Mouse (Mus musculus): Measurements from ENCODE around the gene 6030458C11Rik. TPM values are rescaled to one million over a fixed set of nuclear protein-coding genes. Genes with fewer than 3 reads are reported as not detected.

The 6030458C11Rik gene
- polyA plus RNA-seq, 1 experiment from 2014 or later: 25.5 TPM

- Histone ChIP-seq H3K9ac (ENCODE audit: low read length) (no peak overlapping the region), H3K9me3 (replicated peaks; ENCODE audit: control insufficient read depth, low read length) (no peaks in the 10 kb centered on the region), H3K4me2 (ENCODE audit: low read depth, low read length) (no peak overlapping the region), H3K4me1 (ENCODE audit: control insufficient read depth, insufficient read depth, low read length) (peaks cover 5% of the 10 kb centered on the region), H3K27ac (ENCODE audit: low read length) (no peak overlapping the region), H3K27me3 (ENCODE audit: control insufficient read depth, insufficient read depth, low read length) (no peaks in the 10 kb centered on the region), H3K36me3 (ENCODE audit: control insufficient read depth, insufficient read depth) (peaks cover 17% of the 10 kb centered on the region), H3K4me3 (ENCODE audit: low read length) (no peak overlapping the region)
- no peak for ATAC-seq (replicated peaks; ENCODE audit: extremely low read depth, insufficient read depth, low FRiP score)
- 92% methylated on average over 8 of the region's 8 CpGs for WGBS
These were observed 29.0 kb upstream of the 6030458C11Rik start for GRCm38 (mm10) chr15:12853471-12853870.

DNA sequence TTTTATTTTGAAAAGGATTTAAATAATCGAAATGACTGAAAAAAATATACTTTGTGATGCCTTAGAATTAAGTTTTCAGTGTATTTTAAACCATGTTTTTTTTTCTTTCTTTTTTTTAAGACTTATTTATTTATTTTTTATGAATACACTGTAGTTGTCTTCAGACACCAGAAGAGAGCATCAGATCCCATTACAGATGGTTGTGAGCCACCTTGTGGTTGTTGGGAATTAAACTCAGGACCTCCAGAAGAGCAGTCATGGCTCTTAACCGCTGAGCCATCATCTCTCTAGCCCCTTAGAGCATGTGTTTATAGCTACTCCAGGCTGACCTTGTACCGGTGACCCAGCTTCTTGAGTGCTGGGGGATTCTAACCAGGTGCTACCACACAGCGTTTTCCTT is 24.9 kb upstream of the 6030458C11Rik start:
- Histone ChIP-seq H3K27ac (ENCODE audit: low read length) (no peak overlapping the region), H3K4me3 (ENCODE audit: low read length) (no peak overlapping the region), H3K4me2 (ENCODE audit: low read depth, low read length) (no peak overlapping the region), H3K9me3 (replicated peaks; ENCODE audit: control insufficient read depth, low read length) (no peaks in the 10 kb centered on the region), H3K27me3 (ENCODE audit: control insufficient read depth, insufficient read depth, low read length) (no peaks in the 10 kb centered on the region), H3K4me1 (ENCODE audit: control insufficient read depth, insufficient read depth, low read length) (no peaks in the 10 kb centered on the region), H3K9ac (ENCODE audit: low read length) (no peak overlapping the region), H3K36me3 (ENCODE audit: control insufficient read depth, insufficient read depth) (peaks cover 35% of the 10 kb centered on the region)
- ATAC-seq (replicated peaks; ENCODE audit: extremely low read depth, insufficient read depth, low FRiP score): no peak
- WGBS: 68% methylated on average over 4 of the region's 4 CpGs

DNA sequence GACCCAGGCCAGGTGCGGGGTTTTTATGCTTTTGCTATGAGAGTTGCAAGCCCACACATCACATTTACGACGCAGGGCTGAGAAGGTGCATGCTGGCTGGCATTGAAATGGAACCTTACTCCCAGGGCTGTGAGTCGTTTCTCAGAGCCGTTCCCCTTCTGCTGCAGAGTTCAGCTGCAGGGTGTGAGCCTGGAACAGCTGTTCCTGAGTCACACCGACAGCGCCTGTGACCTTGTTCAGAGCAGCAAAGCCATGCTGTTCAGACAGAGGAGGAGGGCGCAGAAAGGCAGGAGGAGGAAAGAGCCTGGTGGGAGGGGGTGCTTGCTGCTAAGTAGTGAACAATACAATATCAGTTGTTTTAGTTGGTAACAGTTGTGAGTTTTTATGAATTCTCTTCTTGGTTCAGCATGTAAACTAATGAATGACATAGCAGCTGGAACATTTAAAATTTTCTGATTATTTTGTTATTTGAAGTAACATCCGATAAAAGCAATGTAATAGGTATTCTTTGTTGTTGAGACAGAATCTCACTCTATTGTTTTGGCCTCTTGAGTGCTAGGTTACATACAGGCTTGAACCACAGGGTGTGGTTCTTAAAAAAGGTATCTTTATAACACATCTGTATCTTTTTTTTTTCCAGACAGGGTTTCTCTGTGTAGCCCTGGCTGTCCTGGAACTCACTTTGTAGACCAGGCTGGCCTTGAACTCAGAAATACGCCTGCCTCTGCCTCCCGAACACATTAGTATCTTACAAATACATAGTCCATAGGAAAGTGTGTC is 23.9 kb upstream of the 6030458C11Rik start:
- no peak overlapping the region for H3K27ac ChIP-seq (ENCODE audit: low read length)
- no peaks in the 10 kb centered on the region for H3K4me1 ChIP-seq (ENCODE audit: control insufficient read depth, insufficient read depth, low read length)
- H3K27me3 ChIP-seq (ENCODE audit: control insufficient read depth, insufficient read depth, low read length): no peaks in the 10 kb centered on the region
- no peaks in the 10 kb centered on the region for H3K9me3 ChIP-seq (replicated peaks; ENCODE audit: control insufficient read depth, low read length)
- H3K4me3 ChIP-seq (ENCODE audit: low read length): no peak overlapping the region
- no peak overlapping the region for H3K4me2 ChIP-seq (ENCODE audit: low read depth, low read length)
- H3K9ac ChIP-seq (ENCODE audit: low read length): no peak overlapping the region
- ATAC-seq (replicated peaks; ENCODE audit: extremely low read depth, insufficient read depth, low FRiP score): no peak
- H3K36me3 ChIP-seq (ENCODE audit: control insufficient read depth, insufficient read depth): peaks cover 40% of the 10 kb centered on the region
- WGBS: 78% methylated on average over 11 of the region's 11 CpGs

- no peak for ATAC-seq (replicated peaks; ENCODE audit: extremely low read depth, insufficient read depth, low FRiP score)
- WGBS: 79% methylated on average over 7 of the region's 7 CpGs
- H3K9ac ChIP-seq (ENCODE audit: low read length): no peak overlapping the region
- H3K27me3 ChIP-seq (ENCODE audit: control insufficient read depth, insufficient read depth, low read length): no peaks in the 10 kb centered on the region
- peaks cover 51% of the 10 kb centered on the region for H3K36me3 ChIP-seq (ENCODE audit: control insufficient read depth, insufficient read depth)
- H3K4me3 ChIP-seq (ENCODE audit: low read length): no peak overlapping the region
- H3K4me2 ChIP-seq (ENCODE audit: low read depth, low read length): no peak overlapping the region
- no peak overlapping the region for H3K27ac ChIP-seq (ENCODE audit: low read length)
- no peaks in the 10 kb centered on the region for H3K4me1 ChIP-seq (ENCODE audit: control insufficient read depth, insufficient read depth, low read length)
- H3K9me3 ChIP-seq (replicated peaks; ENCODE audit: control insufficient read depth, low read length): no peaks in the 10 kb centered on the region
These were observed 18.4 kb upstream of the 6030458C11Rik start for GRCm38 (mm10) chr15:12842833-12843232.

- Histone ChIP-seq H3K4me1 (ENCODE audit: control insufficient read depth, insufficient read depth, low read length) (no peaks in the 10 kb centered on the region), H3K9ac (ENCODE audit: low read length) (no peak overlapping the region), H3K36me3 (ENCODE audit: control insufficient read depth, insufficient read depth) (peaks cover 48% of the 10 kb centered on the region), H3K4me2 (ENCODE audit: low read depth, low read length) (no peak overlapping the region), H3K4me3 (ENCODE audit: low read length) (no peak overlapping the region), H3K27ac (ENCODE audit: low read length) (no peak overlapping the region), H3K27me3 (ENCODE audit: control insufficient read depth, insufficient read depth, low read length) (no peaks in the 10 kb centered on the region), H3K9me3 (replicated peaks; ENCODE audit: control insufficient read depth, low read length) (no peaks in the 10 kb centered on the region)
- WGBS: 95% methylated on average over 11 of the region's 11 CpGs
- ATAC-seq (replicated peaks; ENCODE audit: extremely low read depth, insufficient read depth, low FRiP score): no peak
These were observed 16.3 kb upstream of the 6030458C11Rik start for GRCm38 (mm10) chr15:12840737-12841136.

DNA sequence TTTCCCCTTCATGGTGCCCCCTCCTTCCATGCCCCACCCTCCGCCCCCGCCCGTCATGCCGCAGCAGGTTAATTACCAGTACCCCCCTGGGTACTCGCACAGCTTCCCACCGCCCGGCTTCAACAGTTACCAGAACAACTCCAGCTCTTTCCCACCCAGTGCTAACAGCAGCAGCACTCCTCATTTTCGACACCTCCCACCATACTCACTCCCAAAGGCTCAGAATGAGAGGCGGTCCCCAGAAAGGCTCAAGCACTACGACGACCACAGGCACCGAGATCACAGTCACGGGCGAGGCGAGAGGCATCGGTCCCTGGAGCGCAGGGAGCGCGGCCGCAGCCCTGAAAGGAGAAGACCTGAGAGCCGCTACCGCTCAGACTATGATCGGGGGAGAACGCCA is 9.8 kb upstream of the 6030458C11Rik start:
- no peak overlapping the region for H3K9ac ChIP-seq (ENCODE audit: low read length)
- ATAC-seq (replicated peaks; ENCODE audit: extremely low read depth, insufficient read depth, low FRiP score): no peak
- WGBS: 93% methylated on average over 24 of the region's 24 CpGs
- H3K36me3 ChIP-seq (ENCODE audit: control insufficient read depth, insufficient read depth): peaks cover 40% of the 10 kb centered on the region
- no peaks in the 10 kb centered on the region for H3K4me1 ChIP-seq (ENCODE audit: control insufficient read depth, insufficient read depth, low read length)
- H3K27me3 ChIP-seq (ENCODE audit: control insufficient read depth, insufficient read depth, low read length): no peaks in the 10 kb centered on the region
- H3K27ac ChIP-seq (ENCODE audit: low read length): no peak overlapping the region
- H3K4me2 ChIP-seq (ENCODE audit: low read depth, low read length): no peak overlapping the region
- no peak overlapping the region for H3K4me3 ChIP-seq (ENCODE audit: low read length)
- no peaks in the 10 kb centered on the region for H3K9me3 ChIP-seq (replicated peaks; ENCODE audit: control insufficient read depth, low read length)

DNA sequence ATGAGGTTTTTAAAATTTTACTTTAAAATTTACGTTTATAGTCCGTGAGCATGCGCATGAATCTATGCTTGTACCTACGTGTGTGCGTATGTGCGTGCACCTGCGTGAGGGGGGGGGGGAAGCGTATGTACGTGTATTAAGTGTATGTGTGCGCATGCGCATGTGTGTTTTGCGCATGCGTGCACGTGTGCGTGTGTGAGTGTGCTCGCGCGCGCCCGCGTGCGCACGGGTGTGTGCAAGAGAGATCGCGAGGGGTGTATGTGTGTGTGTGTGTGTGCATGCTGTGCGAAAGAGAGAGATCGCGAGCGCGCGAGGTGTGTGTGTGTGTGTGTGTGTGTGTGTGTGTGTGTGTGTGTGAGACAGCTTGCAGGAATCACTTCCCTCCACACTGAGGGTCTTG is 8.9 kb upstream of the 6030458C11Rik start:
- no peak overlapping the region for H3K4me3 ChIP-seq (ENCODE audit: low read length)
- peaks cover 45% of the 10 kb centered on the region for H3K36me3 ChIP-seq (ENCODE audit: control insufficient read depth, insufficient read depth)
- no peaks in the 10 kb centered on the region for H3K27me3 ChIP-seq (ENCODE audit: control insufficient read depth, insufficient read depth, low read length)
- 98% methylated on average over 31 of the region's 31 CpGs for WGBS
- H3K4me1 ChIP-seq (ENCODE audit: control insufficient read depth, insufficient read depth, low read length): no peaks in the 10 kb centered on the region
- no peak overlapping the region for H3K4me2 ChIP-seq (ENCODE audit: low read depth, low read length)
- H3K27ac ChIP-seq (ENCODE audit: low read length): no peak overlapping the region
- no peak overlapping the region for H3K9ac ChIP-seq (ENCODE audit: low read length)
- ATAC-seq (replicated peaks; ENCODE audit: extremely low read depth, insufficient read depth, low FRiP score): no peak
- no peaks in the 10 kb centered on the region for H3K9me3 ChIP-seq (replicated peaks; ENCODE audit: control insufficient read depth, low read length)

GRCm38 (mm10) chr15:12832599-12832998 is 8.2 kb upstream of the 6030458C11Rik start:
- H3K4me3 ChIP-seq (ENCODE audit: low read length): no peak overlapping the region
- H3K27me3 ChIP-seq (ENCODE audit: control insufficient read depth, insufficient read depth, low read length): no peaks in the 10 kb centered on the region
- H3K4me2 ChIP-seq (ENCODE audit: low read depth, low read length): no peak overlapping the region
- WGBS: 99% methylated on average over 4 of the region's 4 CpGs
- H3K4me1 ChIP-seq (ENCODE audit: control insufficient read depth, insufficient read depth, low read length): no peaks in the 10 kb centered on the region
- H3K9ac ChIP-seq (ENCODE audit: low read length): no peak overlapping the region
- no peaks in the 10 kb centered on the region for H3K9me3 ChIP-seq (replicated peaks; ENCODE audit: control insufficient read depth, low read length)
- no peak overlapping the region for H3K27ac ChIP-seq (ENCODE audit: low read length)
- no peak for ATAC-seq (replicated peaks; ENCODE audit: extremely low read depth, insufficient read depth, low FRiP score)
- H3K36me3 ChIP-seq (ENCODE audit: control insufficient read depth, insufficient read depth): peaks cover 44% of the 10 kb centered on the region

DNA sequence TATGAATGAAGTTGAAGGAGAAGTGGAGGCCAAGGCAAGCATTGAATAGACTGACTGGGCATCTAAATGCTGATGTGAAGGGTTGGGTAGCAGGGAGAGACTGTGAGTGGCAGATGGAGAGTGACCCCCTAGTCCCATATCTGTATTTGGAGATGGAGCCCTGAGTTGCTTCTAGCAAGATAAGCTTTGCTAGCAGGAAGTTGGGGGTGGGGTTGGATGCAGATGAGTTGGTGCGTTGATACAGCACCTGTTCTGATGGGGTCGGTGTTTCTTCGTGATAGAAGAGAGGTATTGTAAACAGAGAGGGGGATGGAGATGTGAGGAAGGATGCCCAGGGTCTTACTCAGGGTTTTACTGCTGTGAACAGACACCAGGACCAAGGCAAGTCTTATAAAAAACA is 5.4 kb upstream of the 6030458C11Rik start:
- H3K9ac ChIP-seq (ENCODE audit: low read length): no peak overlapping the region
- H3K4me1 ChIP-seq (ENCODE audit: control insufficient read depth, insufficient read depth, low read length): peaks cover 7% of the 10 kb centered on the region
- no peak overlapping the region for H3K4me3 ChIP-seq (ENCODE audit: low read length)
- no peak overlapping the region for H3K27ac ChIP-seq (ENCODE audit: low read length)
- H3K4me2 ChIP-seq (ENCODE audit: low read depth, low read length): no peak overlapping the region
- peaks cover 39% of the 10 kb centered on the region for H3K36me3 ChIP-seq (ENCODE audit: control insufficient read depth, insufficient read depth)
- no peaks in the 10 kb centered on the region for H3K27me3 ChIP-seq (ENCODE audit: control insufficient read depth, insufficient read depth, low read length)
- WGBS: 87% methylated on average over 3 of the region's 3 CpGs
- ATAC-seq (replicated peaks; ENCODE audit: extremely low read depth, insufficient read depth, low FRiP score): no peak
- H3K9me3 ChIP-seq (replicated peaks; ENCODE audit: control insufficient read depth, low read length): no peaks in the 10 kb centered on the region

All from heart, embryonic 16.5 days (tissue).